Mouse (Mus musculus) MEL (cell line): Measurements from ENCODE around the gene Fmo6. TPM values are rescaled to one million over a fixed set of nuclear protein-coding genes. Genes with fewer than 3 reads are reported as not detected.

Source experiments
- DNase-seq: peaks from one replicate; pipeline ENCODE4 v3.0.0; 2011; ENCODE audit warnings: low read depth, low spot score
- H3K27ac ChIP-seq: 2 replicates; pipeline ENCODE4 v1.5.1; 2012; ENCODE audit warnings: low read depth, mild to moderate bottlenecking, control low read depth, low read length, moderate library complexity; ENCODE audit not compliant: control insufficient read depth
- H3K27me3 ChIP-seq, 2 experiments: fragments of 150-350 bp in 1 of 2; sonication (generic) in 1 of 2; 2 replicates each; pipeline ENCODE4 v1.6.1; 2012; ENCODE audit warnings: low read length in 2 of 2, mild to moderate bottlenecking in 2 of 2, improper control_type of control experiment in 1 of 2, moderate library complexity in 1 of 2; ENCODE audit not compliant: insufficient read depth in 2 of 2, control insufficient read depth in 1 of 2
- H3K36me3 ChIP-seq, 2 experiments: 2 replicates each; pipeline ENCODE4 v1.6.1; 2012 to 2014; ENCODE audit warnings: low read length in 2 of 2, improper control_type of control experiment in 1 of 2, inconsistent platforms in 1 of 2, mild to moderate bottlenecking in 1 of 2; ENCODE audit not compliant: insufficient read depth in 2 of 2, control insufficient read depth in 1 of 2
- H3K4me1 ChIP-seq, 2 experiments: fragments of 150-350 bp in 1 of 2; sonication (generic) in 1 of 2; 2 replicates each; pipeline ENCODE4 v1.6.1; 2012; ENCODE audit warnings: low read length in 2 of 2, improper control_type of control experiment in 1 of 2, mild to moderate bottlenecking in 1 of 2; ENCODE audit not compliant: insufficient read depth in 2 of 2, control insufficient read depth in 1 of 2
- H3K4me3 ChIP-seq, 2 experiments: fragments of 150-350 bp in 1 of 2; sonication (generic) in 1 of 2; 2 replicates each; pipeline ENCODE4 v1.5.1; 2012; ENCODE audit warnings: low read depth in 2 of 2, low read length in 2 of 2, mild to moderate bottlenecking in 2 of 2, moderate library complexity in 2 of 2, control low read depth in 1 of 2, improper control_type of control experiment in 1 of 2; ENCODE audit not compliant: control insufficient read depth in 1 of 2, insufficient read depth in 1 of 2
- H3K79me2 ChIP-seq: 2 replicates; pipeline ENCODE4 v1.6.1; 2012; ENCODE audit warnings: mild to moderate bottlenecking, low read length, moderate library complexity; ENCODE audit not compliant: control insufficient read depth, poor library complexity, insufficient read depth
- H3K9ac ChIP-seq: 2 replicates; pipeline ENCODE4 v1.6.1; 2012; ENCODE audit warnings: low read depth, mild to moderate bottlenecking, control low read depth, low read length, moderate library complexity; ENCODE audit not compliant: control insufficient read depth, poor library complexity, severe bottlenecking
- H3K9me3 ChIP-seq: fragments of 150-350 bp; sonication (generic); replicated peaks from 2 replicates; pipeline ENCODE4 v1.6.1; 2012; ENCODE audit warnings: mild to moderate bottlenecking, low read length, improper control_type of control experiment, moderate library complexity; ENCODE audit not compliant: insufficient read depth
- CHD2 ChIP-seq: IDR thresholded peaks from 2 replicates; pipeline ENCODE4 v1.6.1; 2011; ENCODE audit warnings: low read length, improper control_type of control experiment
- CTCF ChIP-seq, 3 experiments: IDR thresholded peaks in 2 of 3; conservative IDR thresholded peaks in 1 of 3; 2 replicates each; pipeline ENCODE4 v1.5.1; 2011 to 2012; ENCODE audit warnings: low read length in 3 of 3, low read depth in 2 of 3, mild to moderate bottlenecking in 2 of 3, improper control_type of control experiment in 1 of 3, inconsistent platforms in 1 of 3, mixed read lengths in 1 of 3, moderate library complexity in 1 of 3; ENCODE audit not compliant: control insufficient read depth in 1 of 3, insufficient read depth in 1 of 3, poor library complexity in 1 of 3, severe bottlenecking in 1 of 3
- ELF1 ChIP-seq: IDR thresholded peaks from 2 replicates; pipeline ENCODE4 v1.6.1; 2014; ENCODE audit warnings: low read depth, mild to moderate bottlenecking, inconsistent platforms, low read length, improper control_type of control experiment, moderate library complexity
- GABPA ChIP-seq: IDR thresholded peaks from 2 replicates; pipeline ENCODE4 v1.6.1; 2012; ENCODE audit warnings: low read depth, mild to moderate bottlenecking, inconsistent platforms, low read length, improper control_type of control experiment, moderate library complexity
- KAT2A ChIP-seq: conservative IDR thresholded peaks from 2 replicates; pipeline ENCODE4 v1.6.1; 2012; ENCODE audit warnings: low read depth, low read length, improper control_type of control experiment, inconsistent platforms
- MXI1 ChIP-seq: IDR thresholded peaks from 2 replicates; pipeline ENCODE4 v1.6.1; 2011; ENCODE audit warnings: mild to moderate bottlenecking, low read depth, low read length, improper control_type of control experiment
- MYC ChIP-seq: IDR thresholded peaks from 2 replicates; pipeline ENCODE4 v1.6.1; 2011; ENCODE audit warnings: low read depth, mild to moderate bottlenecking, low read length, improper control_type of control experiment, moderate library complexity
- POLR2AphosphoS5 ChIP-seq: IDR thresholded peaks from 2 replicates; pipeline ENCODE4 v1.6.1; 2012; ENCODE audit warnings: low read depth, borderline replicate concordance, mild to moderate bottlenecking, inconsistent platforms, low read length, moderate library complexity, mixed read lengths
- SMC3 ChIP-seq: IDR thresholded peaks from 2 replicates; pipeline ENCODE4 v1.6.1; 2011; ENCODE audit warnings: low read depth, low read length, improper control_type of control experiment
- TAL1 ChIP-seq: IDR thresholded peaks from 2 replicates; pipeline ENCODE4 v1.6.1; 2012; ENCODE audit warnings: mild to moderate bottlenecking, inconsistent platforms, low read length, moderate library complexity, mixed read lengths
- TBP ChIP-seq: IDR thresholded peaks from 2 replicates; pipeline ENCODE4 v1.8.0; 2011; ENCODE audit warnings: low read depth, low read length, improper control_type of control experiment
- USF1 ChIP-seq: IDR thresholded peaks from 2 replicates; pipeline ENCODE4 v1.6.1; 2014; ENCODE audit warnings: low read depth, mild to moderate bottlenecking, inconsistent platforms, low read length, improper control_type of control experiment, moderate library complexity
- USF2 ChIP-seq, 2 experiments: IDR thresholded peaks; 2 replicates each; pipeline ENCODE4 v1.6.1; 2011 to 2012; ENCODE audit warnings: improper control_type of control experiment in 2 of 2, low read length in 2 of 2, borderline replicate concordance in 1 of 2, inconsistent platforms in 1 of 2, low read depth in 1 of 2, mild to moderate bottlenecking in 1 of 2; ENCODE audit not compliant: insufficient read depth in 1 of 2
- ZC3H11A ChIP-seq: IDR thresholded peaks from 2 replicates; pipeline ENCODE4 v1.6.1; 2012; ENCODE audit warnings: low read depth, mild to moderate bottlenecking, inconsistent platforms, low read length, improper control_type of control experiment
- ZKSCAN1 ChIP-seq: IDR thresholded peaks from 2 replicates; pipeline ENCODE4 v1.6.1; 2012; ENCODE audit warnings: low read depth, mild to moderate bottlenecking, inconsistent platforms, low read length, improper control_type of control experiment, moderate library complexity
- polyA plus RNA-seq, 2 experiments: library from polyadenylated mRNA; stranded (reverse) in 1 of 2; unstranded in 1 of 2; fragments of >175 nt in 1 of 2; fragments of >200 nt in 1 of 2; gene quantifications; 2 replicates each; pipeline versions ENCODE4 v1.2.1 to v1.2.4; 2012; ENCODE audit warnings: low replicate concordance in 2 of 2, low read depth in 1 of 2; ENCODE audit not compliant: insufficient read length in 2 of 2, insufficient read depth in 1 of 2, missing spikeins in 1 of 2
- total RNA-seq: library from RNA; depleted of rRNA; stranded (reverse); fragments of 300-350 nt; gene quantifications from 2 replicates; pipeline ENCODE4 v1.2.3, GENCODE M21; 2012

Fmo6 gene
- total and polyA plus RNA-seq, 3 experiments, result not detected

DNA sequence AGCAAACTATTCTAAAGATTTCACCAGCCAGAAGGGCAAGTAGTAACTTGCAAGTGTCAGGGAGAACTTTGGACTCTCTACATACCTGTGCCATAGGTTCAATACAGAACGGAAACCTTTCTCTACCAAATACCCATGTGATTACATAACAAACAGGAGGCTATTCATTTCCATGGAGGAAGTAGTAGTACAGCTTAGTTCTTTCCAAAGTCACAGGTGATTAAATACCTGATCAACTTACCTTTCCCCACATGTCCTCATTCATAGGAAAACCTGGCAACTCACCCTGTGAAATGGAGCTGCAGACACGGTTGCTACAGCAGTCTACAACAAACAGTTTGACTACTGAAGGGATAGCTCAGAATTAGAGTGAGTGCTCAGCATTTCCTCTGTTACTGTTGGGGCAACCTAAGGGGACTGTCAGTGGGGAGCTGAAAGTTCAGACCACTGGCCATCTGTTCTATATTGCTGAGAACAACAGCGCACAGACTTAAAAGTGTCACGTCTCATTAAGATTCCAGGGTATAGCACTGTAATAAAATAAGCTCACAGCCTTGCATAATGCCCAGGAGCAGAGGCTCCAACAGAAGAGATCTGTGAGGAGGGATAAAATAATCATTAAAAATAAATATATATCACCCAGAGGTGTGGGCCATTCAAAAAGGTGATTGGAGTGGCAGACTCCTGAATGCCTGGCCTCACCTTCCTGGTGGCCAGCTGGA lies 9.7 kb upstream of the Fmo6 start:
- Histone ChIP-seq H3K9ac (no peak overlapping the region), H3K4me1 (no peaks in the 10 kb centered on the region), H3K4me3 (no peak overlapping the region), H3K36me3 (no peaks in the 10 kb centered on the region), H3K27me3 (no peaks in the 10 kb centered on the region), H3K27ac (no peak overlapping the region), H3K9me3 (no peaks in the 10 kb centered on the region), H3K79me2 (no peaks in the 10 kb centered on the region)
- no peak for DNase-seq
- TF ChIP-seq MXI1 (no peak), ZKSCAN1 (no peak), TBP (no peak), USF1 (no peak), USF2 (IDR thresholded peaks at IDR 0.05; ENCODE audit: borderline replicate concordance in 1 of 2, insufficient read depth in 1 of 2, low read depth in 1 of 2, low read length in 2 of 2) (no peak), GABPA (no peak), MYC (no peak), POLR2AphosphoS5 (no peak), TAL1 (no peak), KAT2A (no peak), CHD2 (no peak), ELF1 (no peak), CTCF (IDR thresholded peaks at IDR 0.05 in 2 of 3, conservative IDR thresholded peaks at IDR 0.05 in 1 of 3; ENCODE audit: control insufficient read depth in 1 of 3, insufficient read depth in 1 of 3, low read depth in 2 of 3, low read length in 3 of 3, poor library complexity in 1 of 3, severe bottlenecking in 1 of 3) (no peak), SMC3 (no peak)

DNA sequence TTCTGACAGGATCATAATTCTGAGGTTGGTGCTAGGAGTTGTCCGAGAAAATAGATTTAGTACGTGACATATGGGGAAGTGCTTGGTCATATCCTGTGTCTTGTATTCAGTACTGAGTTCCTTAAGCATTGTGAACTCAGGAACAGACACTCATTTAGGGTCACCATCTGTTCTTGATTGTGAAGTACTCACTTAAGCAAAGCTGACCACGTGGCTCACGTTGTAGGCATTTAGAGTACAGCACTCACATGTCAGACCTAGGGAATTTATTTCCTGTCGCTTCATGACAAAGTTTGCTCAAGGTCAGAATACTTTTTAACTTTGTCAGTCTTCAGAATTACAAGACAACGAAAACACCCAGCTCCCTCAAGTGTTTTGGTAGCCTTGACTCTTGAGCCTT lies 6.4 kb upstream of the Fmo6 start:
- Histone ChIP-seq H3K9ac (no peak overlapping the region), H3K27ac (no peak overlapping the region), H3K79me2 (no peaks in the 10 kb centered on the region), H3K36me3 (no peaks in the 10 kb centered on the region), H3K27me3 (no peaks in the 10 kb centered on the region), H3K4me1 (no peaks in the 10 kb centered on the region), H3K9me3 (no peaks in the 10 kb centered on the region), H3K4me3 (no peak overlapping the region)
- no peak for TF ChIP-seq ZC3H11A
- DNase-seq, result no peak
